Mouse (Mus musculus) cerebellum, postnatal 25 days (tissue): Measurements from ENCODE around the gene P2ry2.
A peak's percentile ranks its signal among the peaks of the same experiment; 100 is the strongest.

ENCODE experiments used
- DNase-seq, 2 experiments: peaks; one replicate each; pipeline ENCODE4 v3.0.0; 2021; ENCODE audit warnings: mixed read lengths in 2 of 2

The P2ry2 gene

DNA sequence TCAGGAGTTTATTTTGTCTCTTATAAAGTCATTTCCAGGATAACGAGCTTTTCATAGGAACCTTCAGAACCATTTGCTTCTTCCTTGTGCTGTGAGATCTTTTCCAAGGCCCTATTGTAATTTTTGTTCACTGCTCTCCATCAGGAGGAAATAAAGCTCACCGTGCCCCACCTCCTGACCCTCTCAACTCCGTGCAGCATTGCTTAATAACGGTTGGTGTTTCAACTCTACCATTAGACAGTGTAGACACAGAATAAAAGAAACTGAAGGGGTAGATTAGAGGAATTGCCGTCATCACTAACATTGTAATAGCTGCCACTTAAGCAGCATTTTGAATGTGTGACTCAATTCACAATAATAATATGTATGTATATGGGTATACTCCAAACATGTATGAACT is 14.2 kb upstream of the P2ry2 start:
- DNase-seq = no peak

DNA sequence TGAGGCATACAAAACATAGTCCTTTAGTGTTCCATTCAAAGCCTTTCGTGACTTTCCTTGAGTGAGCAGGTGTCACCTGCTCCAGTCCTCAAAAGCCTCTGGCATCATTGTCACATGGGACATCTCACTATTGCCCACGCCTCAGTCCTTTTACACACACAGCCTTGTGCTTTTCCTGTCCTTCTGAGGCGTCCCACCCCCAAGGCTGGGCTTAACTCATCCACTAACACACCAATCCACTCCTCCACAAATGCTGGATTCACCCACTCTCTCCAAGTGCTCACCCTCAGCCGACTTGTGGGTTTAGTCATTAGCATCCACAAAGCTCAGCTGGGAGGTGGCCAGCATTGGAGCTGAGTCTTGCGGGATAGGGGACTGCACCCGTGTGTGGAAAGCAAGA is 4.8 kb upstream of the P2ry2 start:
- no peak for DNase-seq

DNA sequence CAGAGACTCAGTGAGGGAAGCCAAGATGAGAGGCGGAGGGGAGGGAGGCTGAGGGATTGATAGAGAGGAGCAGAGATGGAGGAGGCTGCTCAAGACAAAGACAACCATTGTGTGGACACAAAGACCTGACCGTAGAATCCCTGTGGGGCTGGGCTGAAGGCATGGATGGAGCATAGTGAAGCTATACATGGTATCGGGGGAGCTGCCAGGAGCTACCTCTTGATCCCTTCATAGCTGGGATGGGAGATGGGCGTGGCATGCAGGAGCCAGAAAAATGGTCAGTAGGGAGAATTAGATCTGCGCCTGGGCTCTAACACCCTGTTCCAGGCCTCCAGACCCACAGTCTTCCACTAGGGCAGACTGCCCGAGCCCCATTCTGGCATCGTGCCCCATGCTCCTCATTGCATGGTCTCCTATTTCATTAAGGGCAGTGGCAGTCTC is 4.4 kb upstream of the P2ry2 start:
- DNase-seq = peak in 1 of 2 experiments; percentile 41

DNA sequence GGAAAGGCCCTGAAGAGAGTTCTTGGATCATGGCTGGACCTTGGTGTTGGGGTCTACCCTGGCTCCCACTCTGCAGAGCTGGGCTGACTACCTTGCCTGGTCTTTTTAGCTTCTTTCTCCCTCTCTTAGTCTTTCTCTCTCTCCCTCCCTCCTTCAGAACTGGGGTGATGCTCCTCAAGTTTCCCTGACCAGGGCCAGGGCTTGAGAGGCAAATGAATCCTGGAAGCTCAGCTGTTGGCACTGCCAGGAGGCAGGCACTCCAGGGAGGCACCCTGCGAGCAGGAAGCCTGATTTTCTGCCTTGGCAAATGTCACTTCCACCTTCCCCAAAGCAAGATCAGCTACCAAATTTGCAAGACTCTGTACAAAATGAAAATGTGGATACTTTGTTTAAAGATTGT is 2.3 kb upstream of the P2ry2 start:
- DNase-seq = no peak

DNA sequence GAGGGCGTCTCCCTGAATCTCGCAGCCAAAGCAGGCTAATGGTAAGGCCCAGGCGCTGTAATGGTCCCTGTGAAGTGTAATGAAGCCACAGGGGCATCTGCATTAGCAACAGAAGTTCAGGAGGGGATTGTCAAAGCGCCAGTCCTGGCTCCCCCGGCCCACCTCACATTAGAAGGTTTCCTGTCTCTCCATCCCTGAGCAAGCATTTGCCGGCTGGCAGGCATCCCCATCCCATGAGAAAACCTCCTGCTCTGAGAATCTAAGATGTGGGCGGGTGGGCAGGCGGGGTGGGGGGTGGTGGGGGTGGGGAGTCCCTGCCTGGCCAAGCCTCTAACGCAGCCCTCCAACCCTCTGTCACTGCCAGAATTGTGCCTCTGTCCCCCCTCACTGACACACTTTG is 1.4 kb upstream of the P2ry2 start:
- no peak for DNase-seq

DNA sequence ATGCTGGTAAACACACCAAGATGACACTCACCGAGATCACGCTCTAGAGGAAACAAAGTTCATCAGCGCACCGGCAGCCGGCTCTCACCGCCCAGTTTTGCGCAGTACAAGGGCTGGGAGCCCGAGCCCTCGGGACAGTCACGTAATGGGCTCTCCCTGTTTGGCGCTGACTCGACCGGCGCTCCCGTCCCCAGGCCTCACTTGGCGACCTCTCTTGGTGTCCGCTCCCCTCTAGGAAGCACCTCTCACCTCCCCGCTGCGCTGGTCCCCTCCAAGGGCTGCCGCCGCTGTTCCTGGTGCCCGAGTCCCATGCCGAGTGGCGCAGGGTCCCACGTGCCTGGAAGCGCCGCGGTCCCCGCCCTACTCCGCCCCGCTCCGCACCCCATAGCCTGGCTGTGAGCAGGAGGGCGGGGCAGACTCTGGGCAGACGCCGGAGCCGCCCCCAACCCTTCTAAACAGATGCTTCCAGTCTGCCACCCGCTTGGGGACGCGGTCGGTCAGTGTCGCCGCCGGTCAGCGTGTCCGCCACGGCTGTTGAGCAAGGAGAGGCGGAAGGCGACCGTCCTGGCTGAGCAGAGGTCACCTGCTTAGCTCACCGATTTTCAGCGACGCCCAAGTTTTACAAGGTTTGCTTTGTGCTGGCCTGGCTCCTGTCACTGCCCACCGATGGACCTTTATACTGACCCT is 842 bp downstream of the P2ry2 start:
- DNase-seq = peak; percentile 20 to 40

DNA sequence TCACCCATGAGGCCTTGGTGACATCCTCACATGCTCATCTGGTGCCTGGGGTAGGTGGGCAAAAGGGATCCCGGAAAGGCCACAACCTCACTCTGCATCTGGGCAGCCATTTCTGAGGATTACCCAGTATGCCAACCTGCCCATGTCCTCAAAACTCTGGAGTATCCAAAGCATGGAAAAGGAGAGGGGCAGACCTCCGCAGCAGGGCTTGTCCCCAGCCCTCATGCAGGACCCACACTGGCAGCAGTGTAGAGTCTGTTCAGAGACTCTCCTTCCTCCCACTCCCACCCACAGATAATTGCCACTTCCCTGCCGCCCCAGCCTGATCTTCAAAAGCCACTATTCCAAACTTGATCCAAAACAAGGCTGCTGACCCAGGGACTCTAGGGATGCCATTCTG is 1.9 kb downstream of the P2ry2 start:
- DNase-seq = no peak

DNA sequence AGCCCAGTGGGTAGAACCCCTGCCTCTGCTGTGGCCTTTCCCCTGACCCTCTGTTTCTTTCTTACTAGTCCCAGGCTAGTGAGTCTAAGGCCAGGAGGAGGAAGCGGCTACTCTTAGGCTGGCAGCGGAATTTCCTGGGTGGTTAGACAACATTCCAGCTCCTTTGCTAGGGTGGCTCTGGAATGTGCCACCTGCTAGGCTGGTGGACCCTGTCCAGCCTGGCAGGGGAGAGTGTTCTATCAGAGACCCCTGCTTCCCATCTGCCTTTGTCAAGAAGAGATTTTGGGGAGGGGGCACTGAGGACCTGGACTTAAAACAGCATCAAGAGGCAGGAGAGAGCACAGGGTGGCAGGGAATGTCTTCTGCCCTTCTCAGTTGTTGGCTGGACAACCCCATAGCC is 6.5 kb downstream of the P2ry2 start:
- no peak for DNase-seq

DNA sequence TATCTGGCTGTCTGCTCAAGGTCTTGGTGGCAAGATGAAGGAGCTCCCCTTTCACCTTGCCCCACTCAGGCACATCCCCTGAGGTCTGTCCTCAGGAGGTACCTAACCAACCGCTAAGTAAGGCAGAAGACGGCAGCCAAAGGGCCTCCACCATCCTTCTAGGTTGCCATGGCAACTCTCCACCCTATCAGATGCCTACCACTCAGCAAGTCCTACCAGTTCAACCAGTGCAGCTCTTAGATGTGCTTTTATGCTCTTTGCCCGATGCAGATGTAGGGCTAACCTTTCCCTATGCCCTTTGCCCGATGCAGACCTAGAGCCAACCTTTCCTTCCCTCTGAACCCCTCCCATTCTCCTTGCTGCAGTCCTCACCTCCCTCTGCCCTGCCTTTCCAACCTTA is 7.5 kb downstream of the P2ry2 start:
- DNase-seq = no peak

DNA sequence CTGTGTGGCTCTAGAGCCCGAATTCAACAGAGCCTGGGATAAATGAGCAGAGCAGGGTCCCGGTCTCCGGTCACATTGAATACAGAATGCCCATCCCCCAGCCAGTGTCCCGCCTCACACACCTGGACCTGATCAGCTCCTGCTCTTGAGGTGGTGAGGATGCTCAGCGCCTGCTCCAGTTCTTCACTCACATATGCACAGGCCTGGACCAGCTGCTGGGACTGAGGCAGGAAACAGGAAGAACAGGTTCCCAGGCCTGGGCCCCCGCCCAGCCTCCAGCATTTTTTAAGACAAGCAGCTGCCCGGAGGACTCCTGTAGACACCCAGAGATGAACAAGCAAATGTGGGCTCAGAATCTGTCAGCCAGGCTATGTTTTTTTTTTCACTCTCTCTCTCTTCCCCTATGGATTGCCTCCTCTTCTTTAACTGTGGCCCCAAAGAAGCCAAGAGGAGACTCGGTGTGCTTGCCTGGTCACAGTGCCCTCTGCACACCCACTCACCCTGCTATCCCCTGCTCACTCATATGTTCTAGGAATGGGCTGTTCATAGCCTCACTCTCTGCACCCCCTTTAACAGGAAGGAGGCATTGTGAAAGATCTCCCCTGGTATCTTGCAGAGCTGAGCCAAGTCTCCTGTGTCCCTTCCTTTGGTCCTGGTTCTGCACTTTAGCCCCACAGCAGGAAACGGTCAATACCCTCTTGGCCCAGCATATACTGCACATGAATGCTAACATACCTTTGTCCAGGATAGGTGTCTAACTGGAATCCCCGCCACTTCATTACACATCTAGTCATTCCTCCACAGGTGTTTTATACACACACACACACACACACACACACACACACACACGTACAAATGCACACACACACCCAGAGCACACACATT is 9.0 kb downstream of the P2ry2 start:
- no peak for DNase-seq

DNA sequence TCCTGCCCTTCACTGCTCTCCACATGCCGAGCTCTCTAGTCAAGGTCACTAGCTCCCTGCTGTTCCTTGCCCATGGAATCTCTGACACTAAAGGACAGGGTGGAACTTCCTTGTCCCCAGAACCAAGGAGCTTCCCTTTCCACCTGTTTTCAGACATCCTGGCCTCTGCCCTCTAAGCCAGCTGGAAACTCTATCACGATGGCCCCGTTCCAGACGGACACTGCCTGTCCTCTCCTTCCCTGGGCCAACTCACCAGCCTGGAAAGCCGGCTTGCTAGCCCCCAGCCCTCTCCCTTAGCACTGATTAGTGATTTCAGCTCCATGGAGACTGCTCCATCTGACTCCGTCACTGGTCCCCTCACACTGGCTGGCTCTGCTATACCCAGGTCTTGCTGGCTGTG is 10.4 kb downstream of the P2ry2 start:
- DNase-seq = peak in 1 of 2 experiments; percentile 27

DNA sequence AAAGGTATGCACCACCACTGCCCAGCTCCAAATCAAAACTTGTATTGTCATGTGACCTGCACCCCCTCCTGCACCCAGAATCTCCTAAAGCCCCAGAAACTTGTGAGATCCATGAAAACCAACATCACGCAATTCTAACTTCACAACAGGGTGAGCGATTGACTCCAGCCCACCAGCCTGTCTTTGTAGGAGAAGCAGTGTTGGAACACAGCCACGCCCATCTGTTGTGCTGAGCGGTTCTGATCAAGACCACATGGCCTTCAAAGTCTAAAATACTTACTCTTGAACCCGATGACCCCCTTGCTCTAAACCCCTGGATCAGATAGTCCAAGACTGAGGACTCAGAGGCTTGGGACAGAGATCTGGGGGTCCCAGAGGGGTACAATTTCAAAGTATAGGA is 13.0 kb downstream of the P2ry2 start:
- DNase-seq = no peak

DNA sequence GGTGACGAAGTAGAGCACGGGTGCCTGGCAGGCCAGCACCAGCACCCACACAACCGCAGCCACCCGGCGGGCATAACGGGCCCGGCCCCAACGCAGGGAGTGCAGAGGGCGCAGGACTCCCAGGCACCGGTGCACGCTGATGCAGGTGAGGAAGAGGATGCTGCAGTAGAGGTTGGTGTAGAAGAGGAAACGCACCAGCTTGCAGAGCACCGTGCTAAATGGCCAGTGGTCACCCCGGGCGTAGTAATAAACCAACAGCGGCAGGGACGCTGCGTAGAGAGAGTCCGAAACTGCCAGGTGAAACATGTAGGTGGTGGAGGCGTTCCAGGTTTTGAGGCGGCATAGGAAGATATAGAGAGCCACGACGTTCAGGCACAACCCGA is 14.1 kb downstream of the P2ry2 start:
- no peak for DNase-seq

DNA sequence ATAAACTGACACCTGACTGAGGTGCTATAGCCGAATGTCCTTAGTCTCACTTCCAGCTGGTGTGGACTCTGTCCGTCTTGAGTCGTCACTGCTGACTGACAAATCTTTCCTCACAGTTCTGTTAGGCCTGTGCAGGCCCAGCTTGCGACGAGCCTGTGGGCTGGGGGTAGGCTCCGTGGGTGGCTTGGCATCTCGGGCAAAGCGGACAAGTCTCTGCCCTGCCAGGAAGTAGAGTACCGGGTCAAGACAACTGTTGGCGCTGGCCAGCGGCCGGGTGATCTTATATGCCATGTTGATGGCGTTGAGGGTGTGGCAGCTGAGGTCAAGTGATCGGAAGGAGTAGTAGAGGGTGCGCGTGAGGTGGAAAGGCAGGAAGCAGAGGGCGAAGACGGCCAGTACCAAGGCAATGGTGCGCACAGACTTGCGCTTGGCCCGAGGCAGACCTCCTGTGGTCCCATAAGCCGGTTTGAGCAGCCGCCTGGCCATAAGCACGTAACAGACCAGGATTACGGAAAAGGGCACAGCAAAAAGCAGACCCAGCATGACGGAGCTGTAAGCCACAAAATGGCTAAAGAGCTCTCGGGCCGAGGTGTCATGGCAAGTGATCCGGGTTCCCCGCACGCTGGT is 14.6 kb downstream of the P2ry2 start:
- DNase-seq = peak; percentile 45 to 60

DNA sequence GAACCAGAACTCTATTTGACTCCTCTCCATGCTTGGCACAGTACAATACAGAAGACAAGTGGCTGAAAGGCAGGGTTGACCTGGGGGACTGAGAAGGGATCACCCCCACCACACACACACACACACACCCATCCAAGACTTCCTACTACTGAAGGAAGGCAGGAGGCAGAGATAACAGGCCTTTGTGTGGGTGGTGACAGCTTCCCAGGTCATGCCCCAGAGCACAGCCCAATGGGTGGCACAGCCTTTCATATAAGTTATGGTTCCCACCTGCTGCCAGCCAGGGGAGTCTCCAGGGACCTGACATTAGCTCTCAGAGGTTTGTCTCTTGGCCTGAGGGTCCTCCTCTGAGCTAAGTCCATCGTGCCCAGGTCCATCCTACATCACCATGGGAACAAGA is 15.5 kb downstream of the P2ry2 start:
- no peak for DNase-seq

DNA sequence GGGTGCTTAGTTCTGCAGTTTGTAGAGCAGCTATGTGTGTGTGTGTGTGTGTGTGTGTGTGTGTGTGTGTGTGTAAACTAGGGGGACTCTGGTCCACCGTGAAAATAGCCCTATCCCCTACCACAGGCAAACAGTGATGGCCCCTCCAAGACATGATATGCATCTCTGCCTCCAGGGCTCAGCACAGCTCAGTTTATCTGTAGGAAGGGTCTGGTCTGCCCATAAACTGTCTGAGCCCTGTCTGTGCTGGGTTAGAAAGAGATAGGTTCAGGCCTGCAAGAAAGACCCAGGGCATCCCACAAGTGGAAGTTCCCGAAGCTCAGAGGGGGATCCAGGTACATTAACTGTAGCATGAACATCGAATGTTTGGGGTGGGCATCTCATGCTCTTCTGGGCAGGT is 16.7 kb downstream of the P2ry2 start:
- no peak for DNase-seq

DNA sequence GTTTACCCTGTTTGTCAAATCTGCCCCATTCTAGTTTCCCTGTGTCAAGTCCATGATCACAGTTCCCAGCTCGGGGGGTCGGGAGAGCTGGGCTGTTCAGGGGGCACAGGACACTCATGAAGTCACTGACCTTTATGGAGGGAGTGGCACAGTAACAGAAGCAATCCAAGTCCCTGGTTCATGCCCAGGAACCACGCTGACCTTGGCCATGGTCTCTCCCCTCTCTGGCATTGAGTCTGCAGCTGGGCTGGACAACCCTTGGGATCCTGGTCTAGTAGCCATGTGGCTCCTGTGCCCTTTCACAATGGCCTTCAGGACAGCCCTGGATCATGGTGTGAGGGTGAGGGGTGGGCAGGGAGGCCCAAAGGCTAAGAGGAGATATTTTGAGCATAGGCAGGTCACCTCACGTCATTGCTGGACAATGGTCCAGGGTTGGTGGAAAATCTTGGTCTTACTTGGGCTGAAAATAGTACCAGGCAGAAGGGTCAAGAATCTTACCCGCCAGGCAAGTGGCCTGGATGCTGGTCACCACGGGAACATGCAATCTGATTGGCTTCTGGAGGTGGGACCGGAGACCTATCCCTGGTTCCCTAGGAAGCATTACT is 17.3 kb downstream of the P2ry2 start:
- no peak for DNase-seq

DNA sequence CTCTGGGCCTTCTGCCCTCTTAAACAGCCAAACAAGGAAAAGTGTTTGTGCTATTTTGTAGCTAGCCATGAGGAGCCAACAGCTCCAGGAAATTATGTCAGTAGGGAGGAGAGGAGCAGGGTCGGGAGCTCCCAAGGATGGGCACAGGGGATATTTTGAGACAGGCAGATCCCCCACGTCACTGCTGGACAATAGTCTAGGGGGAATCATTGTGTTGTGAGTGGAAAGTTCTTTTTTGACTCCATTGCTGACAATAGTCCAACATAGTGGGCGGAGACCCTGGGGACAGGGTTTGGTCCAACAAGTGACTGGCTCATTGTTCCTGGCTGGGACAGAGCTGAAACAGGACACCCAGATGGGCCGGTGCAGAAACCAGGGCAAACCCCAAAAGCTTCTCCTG is 19.5 kb downstream of the P2ry2 start:
- DNase-seq = no peak

DNA sequence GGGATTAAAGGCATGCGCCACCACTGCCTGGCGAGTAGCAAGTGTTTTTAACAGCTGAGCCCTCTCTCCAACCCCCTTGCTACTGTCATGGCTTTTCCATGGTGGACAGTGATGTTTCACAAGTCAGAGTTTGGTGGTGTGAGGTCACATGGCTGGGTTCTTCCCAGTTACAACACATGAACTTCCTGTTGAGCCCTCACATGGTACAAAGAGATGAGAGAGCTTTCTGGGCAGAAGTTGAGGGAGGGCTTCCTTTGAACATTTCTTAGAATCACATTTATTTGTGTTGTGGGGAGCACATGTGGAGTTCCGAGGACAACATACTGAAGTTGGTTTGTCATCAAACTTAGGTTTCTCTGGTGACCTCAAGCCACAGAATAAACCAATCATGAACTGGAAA is 20.7 kb downstream of the P2ry2 start:
- DNase-seq = no peak

DNA sequence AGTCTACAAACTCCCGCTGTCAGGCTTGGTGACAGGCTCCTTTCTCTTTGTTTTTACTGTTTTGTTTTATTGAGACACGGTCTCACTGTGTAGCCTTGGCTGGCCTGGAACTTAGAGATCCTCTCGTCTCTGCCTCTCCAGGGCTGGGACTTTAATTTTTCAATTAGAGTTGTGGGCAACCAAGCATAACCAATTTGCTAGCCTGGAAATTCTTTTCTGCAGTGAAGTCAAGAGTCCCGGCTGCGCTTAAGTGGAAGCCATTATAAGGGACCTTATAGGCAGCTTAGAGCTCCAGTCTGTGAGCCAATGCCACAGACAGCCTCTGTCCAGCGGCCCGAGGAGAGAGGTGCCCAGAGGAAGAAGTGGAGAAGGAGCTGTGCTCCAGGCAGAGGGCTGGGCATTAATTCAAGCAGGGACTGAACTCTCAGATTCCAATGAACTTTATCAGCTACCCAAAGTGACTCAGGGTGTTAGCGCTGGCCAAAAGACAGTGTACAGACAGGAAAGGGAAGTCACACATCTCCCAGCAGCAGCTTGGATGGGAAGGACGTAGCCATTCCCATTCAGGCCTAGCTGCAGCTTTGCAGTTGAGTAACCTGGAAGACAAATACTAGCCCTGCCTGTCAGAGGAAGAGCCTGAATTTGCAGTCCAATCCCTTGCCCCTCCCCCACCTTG is 21.9 kb downstream of the P2ry2 start:
- DNase-seq = no peak

DNA sequence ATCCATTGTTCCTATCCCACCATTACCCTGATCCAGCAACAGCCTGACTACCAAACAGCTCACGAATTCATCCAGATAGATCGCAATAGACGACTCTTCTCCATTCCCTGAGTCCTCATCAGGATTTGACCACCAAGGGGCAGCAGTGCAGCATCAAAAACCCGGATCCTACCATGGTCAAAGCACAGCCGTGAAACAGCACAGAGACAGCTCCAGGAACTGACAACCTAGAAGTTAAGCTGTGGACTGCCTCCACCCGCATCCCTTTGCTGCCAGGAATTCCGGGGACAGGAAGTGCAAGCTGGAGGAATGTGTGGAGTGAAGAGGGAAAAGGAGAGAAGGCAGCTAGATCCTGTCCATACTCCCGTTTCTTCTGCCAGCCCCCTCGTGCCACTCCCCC is 24.6 kb downstream of the P2ry2 start:
- DNase-seq = peak; percentile 56 to 71

DNA sequence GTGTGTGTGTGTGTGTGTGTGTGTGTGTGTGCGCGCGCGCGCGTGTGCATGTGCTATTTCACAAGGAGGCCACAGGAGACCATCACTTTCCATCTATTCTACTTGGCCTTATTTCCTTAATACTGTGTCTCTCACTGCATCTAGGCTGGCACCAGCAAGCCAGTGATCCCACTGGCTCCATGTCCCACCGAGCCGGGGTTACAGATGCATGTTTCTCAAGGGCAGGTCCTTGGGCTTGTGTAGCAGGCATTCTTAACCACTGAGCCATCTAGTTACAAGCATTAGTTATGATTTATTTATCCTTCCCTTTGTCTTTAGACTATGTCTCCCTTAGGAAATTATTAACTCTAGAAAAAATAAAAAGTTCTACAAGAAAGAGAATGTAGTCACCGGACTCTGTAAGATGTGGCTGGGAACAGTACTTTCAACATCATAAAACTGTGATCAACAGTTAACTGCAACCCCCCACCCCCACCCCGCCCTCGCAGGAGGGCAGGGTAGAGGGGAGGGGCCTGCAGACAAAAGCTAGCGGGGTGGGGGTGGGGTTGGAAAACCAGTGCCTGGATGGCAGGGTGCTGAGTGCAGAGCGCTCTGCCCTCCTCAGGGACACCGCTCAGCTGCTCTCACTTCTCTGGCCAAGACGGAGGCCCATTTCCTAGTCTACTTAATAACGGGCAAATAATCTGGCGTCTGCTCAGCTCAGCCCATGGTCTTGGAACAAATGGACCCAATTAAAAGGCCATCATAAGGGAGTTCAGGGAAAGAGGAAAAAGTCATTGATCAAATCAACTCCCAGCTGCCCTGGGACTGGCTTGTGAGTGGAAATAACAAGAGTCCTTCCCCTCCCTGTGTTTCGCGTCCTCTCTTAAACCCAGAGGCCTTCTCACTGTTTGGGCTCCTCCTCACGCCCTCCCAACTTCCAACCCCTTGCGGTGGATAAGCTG is 27.9 kb downstream of the P2ry2 start:
- no peak for DNase-seq
